Mouse (Mus musculus): Measurements from ENCODE around the gene Chtop. TPM values are rescaled to one million over a fixed set of nuclear protein-coding genes. Genes with fewer than 3 reads are reported as not detected.
A peak's percentile ranks its signal among the peaks of the same experiment; 100 is the strongest.

Chtop gene
- polyA plus RNA-seq, 1 experiment from 2014 or later: 105 TPM

DNA sequence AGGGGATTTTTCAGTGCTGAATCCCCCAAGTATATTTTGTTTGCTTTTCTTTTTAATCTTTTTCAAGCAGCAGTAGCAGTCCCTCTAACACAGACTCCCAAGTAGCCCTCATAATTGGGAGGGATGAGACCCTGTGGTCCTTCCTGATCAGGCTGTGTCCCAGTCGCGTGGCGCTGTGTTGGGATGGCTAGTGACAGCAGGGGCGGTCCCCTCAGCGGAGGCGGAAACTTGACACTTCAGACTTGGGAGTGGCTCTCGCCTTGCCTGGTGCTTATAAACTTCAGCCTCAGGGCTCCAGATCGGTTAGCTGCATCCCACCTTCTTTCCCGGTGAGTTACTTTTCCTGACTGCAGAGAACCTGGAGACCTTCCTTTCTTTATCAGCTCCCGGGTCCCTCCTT, 5.4 kb upstream of the Chtop start:
- Histone ChIP-seq H3K36me3 (ENCODE audit: control insufficient read depth, insufficient read depth, low read length) (no peaks in the 10 kb centered on the region), H3K4me2 (replicated peaks; ENCODE audit: low read depth, low read length) (peak overlapping the region; percentile 82), H3K27me3 (ENCODE audit: control insufficient read depth, insufficient read depth, low read length) (no peaks in the 10 kb centered on the region), H3K4me1 (ENCODE audit: control insufficient read depth, insufficient read depth, low read length) (peaks cover 8% of the 10 kb centered on the region), H3K27ac (ENCODE audit: low read depth, low read length) (no peak overlapping the region), H3K9me3 (ENCODE audit: control insufficient read depth, low read length) (no peaks in the 10 kb centered on the region), H3K9ac (ENCODE audit: low read depth, low read length) (peak overlapping the region; percentile 52; the same call in 1 of the 2 replicates), H3K4me3 (ENCODE audit: low read length) (peak overlapping the region; percentile 39)
- peak; percentile 80 for ATAC-seq (ENCODE audit: low FRiP score, low TSS enrichment)
- 0% methylated on average over 10 of the region's 10 CpGs for WGBS

DNA sequence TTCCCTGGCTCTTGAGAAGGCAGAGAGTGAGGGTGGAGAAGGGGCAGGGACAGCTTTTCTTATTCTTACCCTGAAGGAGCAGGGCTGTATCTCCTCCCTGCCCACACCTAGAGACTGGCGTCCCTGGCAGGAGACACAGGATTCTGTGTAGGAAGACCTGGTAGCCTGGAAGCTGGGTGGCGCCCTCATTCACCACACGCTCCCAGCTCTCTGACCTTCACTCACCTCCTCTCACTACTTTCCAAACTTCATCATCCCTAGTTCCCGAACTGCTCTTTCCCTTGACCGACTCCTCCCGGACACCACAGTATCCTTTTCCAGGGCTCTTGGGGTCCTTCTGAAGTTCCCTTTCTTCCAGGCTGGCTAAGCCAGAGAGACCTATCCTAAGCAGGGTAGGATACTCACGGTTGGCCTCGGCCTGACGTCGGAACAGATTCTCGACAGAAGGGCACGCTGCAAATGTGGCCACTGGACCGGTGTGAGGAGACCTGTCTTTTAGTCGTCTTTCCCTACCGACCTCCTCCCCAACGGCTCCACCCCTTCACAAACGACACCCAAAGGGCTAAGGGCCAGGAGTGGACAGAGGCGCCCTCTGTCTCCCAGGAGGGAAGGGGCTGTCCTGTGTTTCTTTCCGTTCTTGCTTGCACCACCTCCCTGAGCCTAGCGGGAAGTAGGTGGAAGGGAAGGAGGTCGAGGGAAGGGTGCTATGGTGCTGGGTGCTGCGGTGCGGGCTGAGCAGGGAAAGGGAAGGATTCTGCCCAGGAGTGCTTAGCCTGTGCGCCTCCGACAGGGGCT, 4.7 kb upstream of the Chtop start, which contains the start of the genes S100a1 and S100a13:
Gene S100a1, minus strand, starts transcription at position 597 of the 795 bp plus-strand sequence.
Gene S100a13, plus strand, starts transcription at position 640 of the 795 bp plus-strand sequence.
- no peaks in the 10 kb centered on the region for H3K27me3 ChIP-seq (ENCODE audit: control insufficient read depth, insufficient read depth, low read length)
- peak within 1 kb of the TSS; percentile 82 for H3K4me2 ChIP-seq (replicated peaks; ENCODE audit: low read depth, low read length)
- 3% methylated on average over 25 of the region's 25 CpGs for WGBS
- ATAC-seq (ENCODE audit: low FRiP score, low TSS enrichment): peak; percentile 47
- peaks cover 8% of the 10 kb centered on the region for H3K4me1 ChIP-seq (ENCODE audit: control insufficient read depth, insufficient read depth, low read length)
- peak within 1 kb of the TSS; percentile 39 for H3K4me3 ChIP-seq (ENCODE audit: low read length)
- H3K9me3 ChIP-seq (ENCODE audit: control insufficient read depth, low read length): no peaks in the 10 kb centered on the region
- no peaks in the 10 kb centered on the region for H3K36me3 ChIP-seq (ENCODE audit: control insufficient read depth, insufficient read depth, low read length)
- H3K27ac ChIP-seq (ENCODE audit: low read depth, low read length): no peak within 1 kb of the TSS
- H3K9ac ChIP-seq (ENCODE audit: low read depth, low read length): peak within 1 kb of the TSS; percentile 52; the same call in 1 of the 2 replicates

DNA sequence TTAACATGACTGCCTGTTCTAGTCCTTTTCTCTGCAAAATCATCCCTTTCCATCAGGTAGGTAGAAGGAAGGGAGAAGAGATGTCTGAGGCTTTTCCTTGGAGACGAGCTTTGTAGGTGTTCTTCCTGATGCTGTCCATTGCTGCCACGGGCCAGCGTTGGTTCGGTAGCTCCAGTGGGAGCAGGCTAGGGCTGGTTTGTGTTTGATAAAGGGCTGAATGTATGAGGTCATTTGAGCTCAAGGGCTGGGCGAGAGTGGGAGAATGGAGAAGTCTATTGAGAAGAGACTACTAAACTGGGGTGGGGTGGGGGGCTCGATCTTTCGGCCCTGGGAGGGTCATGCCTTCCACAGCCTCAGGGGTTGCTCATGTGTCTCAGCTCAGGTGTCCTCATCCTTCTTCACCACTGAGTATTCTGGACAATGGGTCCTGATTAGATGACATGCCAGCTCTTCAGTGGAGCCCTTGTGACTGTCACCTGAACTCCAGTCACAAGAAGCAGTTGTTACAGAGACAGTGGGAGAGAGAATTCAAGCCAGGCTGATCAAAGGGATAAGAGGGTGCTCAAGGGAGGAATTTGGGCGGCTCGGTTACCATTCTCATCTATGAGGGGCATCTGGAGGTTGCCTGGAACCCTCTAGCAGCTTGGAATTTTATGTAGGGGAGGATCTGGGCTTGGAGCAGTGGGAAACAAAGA, 3.8 kb upstream of the Chtop start:
- 63% methylated on average over 9 of the region's 9 CpGs for WGBS
- H3K9ac ChIP-seq (ENCODE audit: low read depth, low read length): no peak overlapping the region
- no peaks in the 10 kb centered on the region for H3K27me3 ChIP-seq (ENCODE audit: control insufficient read depth, insufficient read depth, low read length)
- H3K4me2 ChIP-seq (replicated peaks; ENCODE audit: low read depth, low read length): peak overlapping the region; percentile 82
- no peak for ATAC-seq (ENCODE audit: low FRiP score, low TSS enrichment)
- H3K9me3 ChIP-seq (ENCODE audit: control insufficient read depth, low read length): no peaks in the 10 kb centered on the region
- no peak overlapping the region for H3K27ac ChIP-seq (ENCODE audit: low read depth, low read length)
- no peaks in the 10 kb centered on the region for H3K36me3 ChIP-seq (ENCODE audit: control insufficient read depth, insufficient read depth, low read length)
- peaks cover 8% of the 10 kb centered on the region for H3K4me1 ChIP-seq (ENCODE audit: control insufficient read depth, insufficient read depth, low read length)
- no peak overlapping the region for H3K4me3 ChIP-seq (ENCODE audit: low read length)

GRCm38 (mm10) chr3:90512276-90512675, 3.0 kb upstream of the Chtop start:
- Histone ChIP-seq H3K9me3 (ENCODE audit: control insufficient read depth, low read length) (no peaks in the 10 kb centered on the region), H3K9ac (ENCODE audit: low read depth, low read length) (no peak overlapping the region), H3K27ac (ENCODE audit: low read depth, low read length) (no peak overlapping the region), H3K36me3 (ENCODE audit: control insufficient read depth, insufficient read depth, low read length) (peaks cover 3% of the 10 kb centered on the region), H3K27me3 (ENCODE audit: control insufficient read depth, insufficient read depth, low read length) (no peaks in the 10 kb centered on the region), H3K4me1 (ENCODE audit: control insufficient read depth, insufficient read depth, low read length) (peaks cover 8% of the 10 kb centered on the region), H3K4me3 (ENCODE audit: low read length) (no peak overlapping the region), H3K4me2 (replicated peaks; ENCODE audit: low read depth, low read length) (no peak overlapping the region)
- 83% methylated on average over 5 of the region's 5 CpGs for WGBS
- ATAC-seq (ENCODE audit: low FRiP score, low TSS enrichment): no peak

GRCm38 (mm10) chr3:90509747-90510123, 437 bp upstream of the Chtop start:
- peak; percentile 11; the same call in 1 of the 2 replicates for ATAC-seq (ENCODE audit: low FRiP score, low TSS enrichment)
- peaks cover 28% of the 10 kb centered on the region for H3K36me3 ChIP-seq (ENCODE audit: control insufficient read depth, insufficient read depth, low read length)
- H3K4me2 ChIP-seq (replicated peaks; ENCODE audit: low read depth, low read length): peak overlapping the region; percentile 41
- H3K4me1 ChIP-seq (ENCODE audit: control insufficient read depth, insufficient read depth, low read length): peaks cover 3% of the 10 kb centered on the region; the same call in 1 of the 2 replicates
- no peak overlapping the region for H3K9ac ChIP-seq (ENCODE audit: low read depth, low read length)
- no peaks in the 10 kb centered on the region for H3K9me3 ChIP-seq (ENCODE audit: control insufficient read depth, low read length)
- 26% methylated on average over 2 of the region's 2 CpGs for whole genome bisulfite sequencing
- H3K4me3 ChIP-seq (ENCODE audit: low read length): peak overlapping the region; percentile 93
- H3K27ac ChIP-seq (ENCODE audit: low read depth, low read length): 0 out of 2 replicates have a peak overlapping the region, but pooled peaks have one; percentile 65
- H3K27me3 ChIP-seq (ENCODE audit: control insufficient read depth, insufficient read depth, low read length): no peaks in the 10 kb centered on the region

DNA sequence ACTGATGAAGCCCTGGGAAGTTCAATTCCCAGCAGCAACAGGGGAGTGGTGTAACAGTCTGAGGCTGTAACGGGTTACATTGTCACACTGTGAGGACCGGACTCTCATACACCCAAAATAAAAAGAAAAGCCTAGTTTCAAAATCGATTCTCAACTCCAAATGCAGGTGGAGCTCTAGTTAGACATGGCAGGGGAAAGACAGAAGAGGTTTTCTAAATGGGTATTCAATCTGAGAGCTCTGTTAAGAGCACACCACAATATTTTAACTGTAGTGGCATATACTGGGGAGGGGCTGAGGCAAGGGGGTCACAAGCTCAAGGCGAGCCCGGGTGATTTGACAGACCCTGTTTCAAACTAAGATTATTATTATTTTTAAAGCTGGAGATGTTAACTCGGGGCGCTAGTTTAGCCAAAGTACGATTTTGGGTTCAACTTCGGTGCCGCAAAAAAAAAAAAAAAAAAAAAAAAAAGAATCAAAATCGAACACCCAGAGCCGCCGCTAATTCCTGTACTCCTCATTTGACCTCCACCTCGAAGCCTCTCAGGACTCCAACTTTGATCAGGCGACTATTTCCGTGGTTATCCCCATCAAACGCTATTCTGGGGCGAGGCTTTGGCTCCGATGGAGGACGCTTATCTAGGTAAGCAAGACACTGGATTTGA, 880 bp downstream of the Chtop start:
- Histone ChIP-seq H3K27me3 (ENCODE audit: control insufficient read depth, insufficient read depth, low read length) (no peaks in the 10 kb centered on the region), H3K27ac (ENCODE audit: low read depth, low read length) (peak overlapping the region; percentile 96), H3K4me3 (ENCODE audit: low read length) (peak overlapping the region; percentile 93), H3K9me3 (ENCODE audit: control insufficient read depth, low read length) (no peaks in the 10 kb centered on the region), H3K4me1 (ENCODE audit: control insufficient read depth, insufficient read depth, low read length) (peaks cover under 1% of the 10 kb centered on the region; the same call in 1 of the 2 replicates), H3K9ac (ENCODE audit: low read depth, low read length) (peak overlapping the region; percentile 99), H3K36me3 (ENCODE audit: control insufficient read depth, insufficient read depth, low read length) (peaks cover 41% of the 10 kb centered on the region), H3K4me2 (replicated peaks; ENCODE audit: low read depth, low read length) (peak overlapping the region; percentile 69)
- no peak for ATAC-seq (ENCODE audit: low FRiP score, low TSS enrichment)
- 3% methylated on average over 20 of the region's 20 CpGs for WGBS

DNA sequence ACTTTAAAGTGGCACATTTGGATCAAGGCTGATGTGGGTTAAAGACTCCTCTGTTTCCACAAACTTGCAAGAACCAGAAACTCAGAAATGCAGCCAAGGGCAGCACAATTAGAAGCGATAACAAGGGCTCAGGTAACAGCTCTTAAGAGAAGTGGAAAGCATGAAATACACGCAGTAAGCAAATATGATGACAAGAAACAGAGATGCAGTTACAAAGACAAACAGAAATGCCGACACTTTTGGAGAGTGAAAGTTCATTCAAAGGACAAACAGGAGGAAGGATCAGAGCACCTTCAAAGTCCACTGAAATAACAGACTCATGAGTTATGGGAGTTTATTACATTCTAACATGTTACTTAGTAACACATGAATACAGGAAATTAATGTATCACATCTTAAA, 2.9 kb downstream of the Chtop start:
- Histone ChIP-seq H3K4me1 (ENCODE audit: control insufficient read depth, insufficient read depth, low read length) (no peaks in the 10 kb centered on the region), H3K27me3 (ENCODE audit: control insufficient read depth, insufficient read depth, low read length) (no peaks in the 10 kb centered on the region), H3K36me3 (ENCODE audit: control insufficient read depth, insufficient read depth, low read length) (peaks cover 62% of the 10 kb centered on the region), H3K9me3 (ENCODE audit: control insufficient read depth, low read length) (no peaks in the 10 kb centered on the region), H3K9ac (ENCODE audit: low read depth, low read length) (no peak overlapping the region), H3K4me3 (ENCODE audit: low read length) (no peak overlapping the region), H3K27ac (ENCODE audit: low read depth, low read length) (no peak overlapping the region), H3K4me2 (replicated peaks; ENCODE audit: low read depth, low read length) (no peak overlapping the region)
- 74% methylated on average over 3 of the region's 3 CpGs for WGBS
- no peak for ATAC-seq (ENCODE audit: low FRiP score, low TSS enrichment)

GRCm38 (mm10) chr3:90505216-90505615, 4.1 kb downstream of the Chtop start:
- no peak for ATAC-seq (ENCODE audit: low FRiP score, low TSS enrichment)
- 87% methylated on average over 5 of the region's 5 CpGs for WGBS
- Histone ChIP-seq H3K27ac (ENCODE audit: low read depth, low read length) (no peak overlapping the region), H3K9ac (ENCODE audit: low read depth, low read length) (no peak overlapping the region), H3K9me3 (ENCODE audit: control insufficient read depth, low read length) (no peaks in the 10 kb centered on the region), H3K4me3 (ENCODE audit: low read length) (no peak overlapping the region), H3K4me1 (ENCODE audit: control insufficient read depth, insufficient read depth, low read length) (no peaks in the 10 kb centered on the region), H3K36me3 (ENCODE audit: control insufficient read depth, insufficient read depth, low read length) (peaks cover 73% of the 10 kb centered on the region), H3K27me3 (ENCODE audit: control insufficient read depth, insufficient read depth, low read length) (no peaks in the 10 kb centered on the region), H3K4me2 (replicated peaks; ENCODE audit: low read depth, low read length) (no peak overlapping the region)

Data from kidney, embryonic 14.5 days (tissue).